Mouse (Mus musculus): ENCODE data around the gene Camsap2. TPM values are rescaled to one million over a fixed set of nuclear protein-coding genes. Genes with fewer than 3 reads are reported as not detected.

Camsap2 gene
- total and polyA plus RNA-seq, 2 experiments, result 2.3 to 8.9 TPM

GRCm38 (mm10) chr1:136232285-136232926 is 113.5 kb downstream of the Camsap2 start:
- no peak overlapping the region for H3K9ac ChIP-seq (ENCODE audit: low read depth, low read length)
- peaks cover 15% of the 10 kb centered on the region for H3K4me1 ChIP-seq (ENCODE audit: control insufficient read depth, insufficient read depth, low read length)
- no peak for DNase-seq (ENCODE audit: extremely low read depth, low read depth, low spot score)
- H3K36me3 ChIP-seq (ENCODE audit: control insufficient read depth, insufficient read depth, low read length), result no peaks in the 10 kb centered on the region
- no peak overlapping the region for H3K4me3 ChIP-seq (ENCODE audit: insufficient read depth, low read depth, low read length)
- H3K79me2 ChIP-seq (ENCODE audit: control insufficient read depth, insufficient read depth, low read length), result no peaks in the 10 kb centered on the region
- no peak overlapping the region for H3K27ac ChIP-seq (replicated peaks; ENCODE audit: insufficient read depth, low read depth, low read length)
- 29% methylated on average over 9 of the region's 9 CpGs for WGBS
- TF ChIP-seq CTCF (IDR thresholded peaks at IDR 0.05; ENCODE audit: low read depth, low read length), result no peak
- H3K27me3 ChIP-seq (ENCODE audit: control insufficient read depth, insufficient read depth, low read length), result 0 out of 2 replicates have a peak, but pooled peaks cover 3% of the 10 kb centered on the region

GRCm38 (mm10) chr1:136231596-136231995 is 114.3 kb downstream of the Camsap2 start:
- 37% methylated on average over 6 of the region's 6 CpGs for WGBS
- TF ChIP-seq POLR2A (IDR thresholded peaks at IDR 0.05; ENCODE audit: extremely low read depth, insufficient read depth, low read length) (no peak), CTCF (IDR thresholded peaks at IDR 0.05; ENCODE audit: low read depth, low read length) (no peak)
- no peak overlapping the region for H3K9ac ChIP-seq (ENCODE audit: low read depth, low read length)
- H3K36me3 ChIP-seq (ENCODE audit: control insufficient read depth, insufficient read depth, low read length), result no peaks in the 10 kb centered on the region
- no peaks in the 10 kb centered on the region for H3K79me2 ChIP-seq (ENCODE audit: control insufficient read depth, insufficient read depth, low read length)
- no peak overlapping the region for H3K27ac ChIP-seq (replicated peaks; ENCODE audit: insufficient read depth, low read depth, low read length)
- H3K27me3 ChIP-seq (ENCODE audit: control insufficient read depth, insufficient read depth, low read length), result 0 out of 2 replicates have a peak, but pooled peaks cover 3% of the 10 kb centered on the region
- H3K4me3 ChIP-seq (ENCODE audit: insufficient read depth, low read depth, low read length), result no peak overlapping the region
- DNase-seq (ENCODE audit: extremely low read depth, low read depth, low spot score), result no peak
- H3K4me1 ChIP-seq (ENCODE audit: control insufficient read depth, insufficient read depth, low read length), result peaks cover 15% of the 10 kb centered on the region

DNA sequence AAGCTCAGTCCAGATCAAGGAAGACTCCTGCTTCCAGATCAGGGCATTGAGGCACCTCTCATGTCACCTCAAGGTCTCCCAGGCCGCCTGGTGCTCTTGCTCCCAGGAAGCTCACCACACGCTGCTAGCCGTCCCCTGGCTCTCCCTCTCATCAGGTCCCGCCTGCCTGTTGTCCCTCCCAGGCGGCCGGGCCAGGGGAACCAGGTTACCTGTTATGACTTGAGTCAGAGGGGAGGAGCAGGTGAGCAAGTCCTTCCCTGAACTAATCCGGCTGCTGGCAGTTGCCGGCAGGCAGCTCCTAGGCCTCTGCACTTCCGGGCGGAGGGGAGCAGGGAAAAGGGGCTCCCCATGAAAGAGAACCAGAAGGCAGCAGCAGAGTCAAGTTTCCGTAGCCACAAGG is 115.7 kb downstream of the Camsap2 start:
- 0 out of 2 replicates have a peak, but pooled peaks cover 3% of the 10 kb centered on the region for H3K27me3 ChIP-seq (ENCODE audit: control insufficient read depth, insufficient read depth, low read length)
- no peaks in the 10 kb centered on the region for H3K36me3 ChIP-seq (ENCODE audit: control insufficient read depth, insufficient read depth, low read length)
- no peak overlapping the region for H3K27ac ChIP-seq (replicated peaks; ENCODE audit: insufficient read depth, low read depth, low read length)
- no peak for DNase-seq (ENCODE audit: extremely low read depth, low read depth, low spot score)
- H3K79me2 ChIP-seq (ENCODE audit: control insufficient read depth, insufficient read depth, low read length), result no peaks in the 10 kb centered on the region
- H3K4me3 ChIP-seq (ENCODE audit: insufficient read depth, low read depth, low read length), result no peak overlapping the region
- peaks cover 15% of the 10 kb centered on the region for H3K4me1 ChIP-seq (ENCODE audit: control insufficient read depth, insufficient read depth, low read length)
- no peak overlapping the region for H3K9ac ChIP-seq (ENCODE audit: low read depth, low read length)
- 91% methylated on average over 11 of the region's 11 CpGs for WGBS
- no peak for TF ChIP-seq POLR2A (IDR thresholded peaks at IDR 0.05; ENCODE audit: extremely low read depth, insufficient read depth, low read length)
- no peak for TF ChIP-seq CTCF (IDR thresholded peaks at IDR 0.05; ENCODE audit: low read depth, low read length)

- peak; percentile 82 for DNase-seq (ENCODE audit: extremely low read depth, low read depth, low spot score)
- 0 out of 2 replicates have a peak, but pooled peaks cover 2% of the 10 kb centered on the region for H3K27me3 ChIP-seq (ENCODE audit: control insufficient read depth, insufficient read depth, low read length)
- no peaks in the 10 kb centered on the region for H3K36me3 ChIP-seq (ENCODE audit: control insufficient read depth, insufficient read depth, low read length)
- H3K4me1 ChIP-seq (ENCODE audit: control insufficient read depth, insufficient read depth, low read length), result peaks cover 9% of the 10 kb centered on the region
- no peak for TF ChIP-seq CTCF (IDR thresholded peaks at IDR 0.05; ENCODE audit: low read depth, low read length)
- no peak for TF ChIP-seq POLR2A (IDR thresholded peaks at IDR 0.05; ENCODE audit: extremely low read depth, insufficient read depth, low read length)
- H3K4me3 ChIP-seq (ENCODE audit: insufficient read depth, low read depth, low read length), result no peak overlapping the region
- 28% methylated on average over 6 of the region's 6 CpGs for WGBS
- H3K9ac ChIP-seq (ENCODE audit: low read depth, low read length), result no peak overlapping the region
- H3K79me2 ChIP-seq (ENCODE audit: control insufficient read depth, insufficient read depth, low read length), result no peaks in the 10 kb centered on the region
- H3K27ac ChIP-seq (replicated peaks; ENCODE audit: insufficient read depth, low read depth, low read length), result peak overlapping the region; percentile 66
These were observed 116.9 kb downstream of the Camsap2 start for GRCm38 (mm10) chr1:136229040-136229373.

GRCm38 (mm10) chr1:136228328-136229039 is 117.4 kb downstream of the Camsap2 start:
- Histone ChIP-seq H3K27ac (replicated peaks; ENCODE audit: insufficient read depth, low read depth, low read length) (peak overlapping the region; percentile 66), H3K9ac (ENCODE audit: low read depth, low read length) (peak overlapping the region; percentile 52), H3K27me3 (ENCODE audit: control insufficient read depth, insufficient read depth, low read length) (no peaks in the 10 kb centered on the region), H3K4me1 (ENCODE audit: control insufficient read depth, insufficient read depth, low read length) (peaks cover 8% of the 10 kb centered on the region), H3K79me2 (ENCODE audit: control insufficient read depth, insufficient read depth, low read length) (no peaks in the 10 kb centered on the region), H3K36me3 (ENCODE audit: control insufficient read depth, insufficient read depth, low read length) (no peaks in the 10 kb centered on the region), H3K4me3 (ENCODE audit: insufficient read depth, low read depth, low read length) (peak overlapping the region; percentile 42)
- TF ChIP-seq CTCF (IDR thresholded peaks at IDR 0.05; ENCODE audit: low read depth, low read length), result no peak
- 0 out of 2 replicates have a peak, but pooled peaks have one; percentile 4 for TF ChIP-seq POLR2A (IDR thresholded peaks at IDR 0.05; ENCODE audit: extremely low read depth, insufficient read depth, low read length)
- peak; percentile 87 for DNase-seq (ENCODE audit: extremely low read depth, low read depth, low spot score)
- WGBS, result 14% methylated on average over 13 of the region's 13 CpGs

- no peak for TF ChIP-seq CTCF (IDR thresholded peaks at IDR 0.05; ENCODE audit: low read depth, low read length)
- no peak for TF ChIP-seq POLR2A (IDR thresholded peaks at IDR 0.05; ENCODE audit: extremely low read depth, insufficient read depth, low read length)
- WGBS, result 28% methylated on average over 4 of the region's 4 CpGs
- no peak overlapping the region for H3K4me3 ChIP-seq (ENCODE audit: insufficient read depth, low read depth, low read length)
- peak; percentile 69 for DNase-seq (ENCODE audit: extremely low read depth, low read depth, low spot score)
- peaks cover 8% of the 10 kb centered on the region for H3K4me1 ChIP-seq (ENCODE audit: control insufficient read depth, insufficient read depth, low read length)
- peak overlapping the region; percentile 65 for H3K27ac ChIP-seq (replicated peaks; ENCODE audit: insufficient read depth, low read depth, low read length)
- no peak overlapping the region for H3K9ac ChIP-seq (ENCODE audit: low read depth, low read length)
- no peaks in the 10 kb centered on the region for H3K36me3 ChIP-seq (ENCODE audit: control insufficient read depth, insufficient read depth, low read length)
- no peaks in the 10 kb centered on the region for H3K79me2 ChIP-seq (ENCODE audit: control insufficient read depth, insufficient read depth, low read length)
- H3K27me3 ChIP-seq (ENCODE audit: control insufficient read depth, insufficient read depth, low read length), result no peaks in the 10 kb centered on the region
These were observed 118.0 kb downstream of the Camsap2 start for GRCm38 (mm10) chr1:136227870-136228269.

Measured in liver, adult 2 months (tissue).